Mouse (Mus musculus) T-helper 2 cell (primary cell): ENCODE measurements at regions not wholly inside any gene's neighbourhood (a gene's known extent, or its start where the extent isn't known, plus 50 kb on each side); places are given as distances from the start of the nearest gene placed in this dataset.

Source experiments
- in situ Hi-C: fragments of 300-600 bp; cut with MboI, MseI; formaldehyde crosslinking; loops from one replicate; pipeline ENCODE4 v1.15.1; 2025; ENCODE audit warnings: high pct_unique_total_duplicates

GRCm38 (mm10) chr16:76455499-76456299, 82.1 kb upstream of the Nrip1 start:
- in situ Hi-C loops, result no loop called here

GRCm38 (mm10) chr16:76454741-76455465, 81.3 kb upstream of the Nrip1 start:
- in situ Hi-C loops, result no loop called here

GRCm38 (mm10) chr16:76453457-76454200, 80.0 kb upstream of the Nrip1 start:
- in situ Hi-C loops, result no loop called here

- in situ Hi-C loops, result loop anchor here (10.0 kb wide), 1 partner anchor 86 kb away; no protein-coding TSS in a partner anchor
These were observed 75.1 kb upstream of the Nrip1 start for GRCm38 (mm10) chr16:76448773-76449172.

- in situ Hi-C loops, result loop anchor here (10.0 kb wide), 1 partner anchor 88 kb away; no protein-coding TSS in a partner anchor
These were observed 73.4 kb upstream of the Nrip1 start for GRCm38 (mm10) chr16:76447033-76447432.

GRCm38 (mm10) chr16:76444668-76445067, 71.0 kb upstream of the Nrip1 start:
- in situ Hi-C loops, result loop anchor here (5.0 to 10.0 kb wide), 2 partner anchors 72 to 90 kb away; partner anchors contain the start of gene Nrip1

- in situ Hi-C loops, result loop anchor here (5.0 to 10.0 kb wide), 2 partner anchors 70 to 92 kb away; partner anchors contain the start of gene Nrip1
These were observed 69.0 kb upstream of the Nrip1 start for GRCm38 (mm10) chr16:76442635-76443034.

GRCm38 (mm10) chr16:76441803-76442448, 68.3 kb upstream of the Nrip1 start:
- in situ Hi-C loops, result loop anchor here (5.0 to 10.0 kb wide), 2 partner anchors 70 to 93 kb away; partner anchors contain the start of gene Nrip1

GRCm38 (mm10) chr16:76438093-76438883, 64.7 kb upstream of the Nrip1 start:
- in situ Hi-C loops, result no loop called here

GRCm38 (mm10) chr16:76436290-76436689, 62.7 kb upstream of the Nrip1 start:
- in situ Hi-C loops, result no loop called here

- in situ Hi-C loops, result no loop called here
These were observed 59.6 kb upstream of the Nrip1 start for GRCm38 (mm10) chr16:76433076-76433825.

- in situ Hi-C loops, result no loop called here
These were observed 58.7 kb upstream of the Nrip1 start for GRCm38 (mm10) chr16:76432304-76432703.

GRCm38 (mm10) chr16:76429156-76429555, 55.5 kb upstream of the Nrip1 start:
- in situ Hi-C loops, result no loop called here

GRCm38 (mm10) chr16:76423964-76424363, 50.3 kb upstream of the Nrip1 start:
- in situ Hi-C loops, result no loop called here
